Mouse (Mus musculus): ENCODE measurements around the gene Ak1.

Ak1 gene

DNA sequence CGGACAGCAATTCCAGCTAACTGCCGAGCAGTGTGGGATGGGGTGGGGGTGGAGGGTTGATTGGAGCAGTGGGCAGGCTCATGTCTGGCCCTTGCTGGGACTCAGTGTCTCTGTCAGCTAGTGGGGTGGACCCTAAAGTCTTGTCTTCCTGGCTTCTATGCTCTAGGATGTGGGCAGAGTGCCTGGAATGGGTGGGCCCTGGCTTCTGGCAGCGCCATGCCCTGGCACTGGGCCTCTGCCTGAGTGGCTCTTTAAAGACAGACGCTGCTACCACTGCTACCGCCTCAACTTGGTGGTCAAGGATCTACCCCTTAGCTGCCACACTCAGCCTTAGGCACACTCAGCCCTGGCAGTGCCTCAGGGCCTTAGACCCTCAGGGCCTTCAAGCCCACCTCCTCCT is 7.2 kb downstream of the Ak1 start:
- DNase-seq = peak; percentile 89 to 91

DNA sequence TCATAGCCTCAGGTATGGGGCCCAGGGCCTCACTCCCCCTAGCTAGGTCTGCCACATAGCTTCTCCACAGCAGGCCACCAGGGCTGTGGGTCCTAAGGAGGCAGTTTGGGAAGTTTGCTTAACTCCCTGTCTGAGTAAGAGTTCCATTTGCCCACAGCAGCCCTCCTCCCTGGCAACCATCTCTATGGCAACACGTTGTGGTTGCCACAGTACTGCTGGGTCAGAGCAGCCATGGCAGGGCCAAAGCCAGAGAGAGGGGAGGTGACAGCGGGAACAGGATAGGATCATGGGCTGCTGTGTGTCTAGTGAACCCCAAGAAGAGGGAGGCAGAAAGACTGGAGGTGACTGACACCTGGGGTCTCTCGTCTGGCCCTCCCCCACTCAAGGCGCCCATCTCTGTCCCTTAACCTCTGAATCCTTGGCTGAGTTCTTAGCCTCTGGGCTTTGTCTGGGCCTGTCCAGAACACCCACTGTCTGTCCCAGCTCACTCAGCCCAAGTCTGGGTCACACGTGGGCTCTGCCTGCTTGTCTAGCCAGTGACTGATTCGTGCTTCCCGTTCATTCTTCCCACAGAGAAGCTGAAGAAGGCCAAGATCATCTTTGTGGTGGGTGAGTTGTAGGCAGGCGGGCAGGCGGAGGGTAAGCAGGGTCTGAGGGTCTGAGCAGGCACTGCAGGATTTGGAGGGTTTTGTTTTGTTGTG is 7.9 kb downstream of the Ak1 start:
- DNase-seq = peak; percentile 76 to 82

- DNase-seq = no peak
Measured at GRCm38 (mm10) chr2:32630036-32630435, 8.5 kb downstream of the Ak1 start.

GRCm38 (mm10) chr2:32631046-32631445 is 9.5 kb downstream of the Ak1 start:
- DNase-seq = no peak

DNA sequence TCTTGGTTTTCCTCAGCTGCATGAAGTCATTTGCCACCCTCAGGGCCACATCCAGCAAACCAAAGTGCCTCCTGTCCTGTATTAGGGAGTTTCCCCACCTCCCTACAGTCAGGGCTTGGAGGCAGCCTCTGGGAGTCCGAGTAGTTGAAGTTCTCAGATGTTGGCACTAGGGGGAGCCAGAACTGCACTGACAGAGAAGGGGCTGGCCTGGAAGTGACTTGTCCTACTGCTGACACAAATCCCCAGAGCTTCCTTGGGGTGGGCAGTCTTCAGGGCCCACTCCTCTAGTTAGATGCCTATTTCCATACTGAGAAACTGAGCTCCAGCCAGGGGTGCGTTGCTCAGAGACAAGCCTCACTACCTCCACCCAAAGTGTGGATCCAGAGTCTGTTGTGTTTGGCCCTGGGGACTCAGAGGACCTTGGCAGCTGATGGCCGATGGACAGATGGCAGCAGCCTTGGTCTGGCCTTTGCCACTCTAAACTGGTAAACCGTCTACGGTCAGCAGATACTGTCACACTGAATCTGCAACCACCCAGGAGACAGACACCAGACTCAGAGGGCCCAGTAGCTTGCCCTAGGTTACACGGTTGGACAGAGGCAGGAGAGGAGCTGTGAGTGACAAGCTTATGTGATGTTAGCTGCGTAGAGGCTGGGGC is 10.3 kb downstream of the Ak1 start:
- DNase-seq = peak; percentile 76 to 84

GRCm38 (mm10) chr2:32633660-32634059 is 12.1 kb downstream of the Ak1 start:
- DNase-seq = peak; percentile 70 to 79

- DNase-seq = no peak
Measured at GRCm38 (mm10) chr2:32634277-32635105, 12.9 kb downstream of the Ak1 start.

DNA sequence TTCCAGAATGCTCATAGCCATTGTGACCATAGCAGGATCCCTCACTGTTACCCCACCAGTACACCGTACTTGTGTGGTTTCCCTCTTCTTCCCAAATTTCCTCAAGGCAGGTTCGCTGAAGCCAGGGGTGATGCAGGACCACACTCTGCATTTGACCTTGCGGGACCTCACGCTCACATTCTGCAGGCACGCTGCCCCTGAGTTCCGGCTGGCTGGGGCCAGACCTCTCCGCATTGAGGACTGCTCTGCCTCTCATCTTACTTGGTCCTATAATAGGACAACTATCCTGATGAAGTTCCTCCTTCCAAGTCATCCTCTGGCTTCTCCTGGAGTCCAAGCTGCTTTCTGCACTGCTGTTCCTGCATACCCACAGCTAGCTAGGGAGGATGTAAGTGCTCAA is 15.1 kb downstream of the Ak1 start:
- no peak for DNase-seq

GRCm38 (mm10) chr2:32637778-32638281 is 16.3 kb downstream of the Ak1 start:
- DNase-seq = peak; percentile 85 to 90

- DNase-seq = no peak
Measured at GRCm38 (mm10) chr2:32639632-32640031, 18.1 kb downstream of the Ak1 start.

GRCm38 (mm10) chr2:32640550-32641051 is 19.0 kb downstream of the Ak1 start:
- DNase-seq = no peak

DNA sequence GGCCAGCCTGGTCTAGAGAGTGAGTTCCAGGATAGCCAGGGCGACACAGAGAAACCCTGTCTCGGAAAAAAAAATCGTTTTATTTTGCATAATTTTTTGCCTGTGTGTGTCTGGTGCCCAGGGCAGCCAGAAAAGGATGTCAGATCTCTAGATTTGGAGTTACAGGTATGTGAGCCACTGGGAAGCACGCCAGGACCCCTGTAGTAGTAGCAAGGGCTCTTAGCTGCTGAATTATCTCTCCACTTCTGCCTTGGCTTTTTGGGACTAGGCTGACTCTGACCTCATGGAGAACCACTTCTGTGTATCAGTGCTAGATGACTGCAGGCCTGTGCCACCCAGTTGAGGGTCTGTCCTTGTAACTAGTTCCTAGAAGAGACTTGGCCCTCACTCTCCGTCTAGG is 20.3 kb downstream of the Ak1 start:
- DNase-seq = no peak

DNA sequence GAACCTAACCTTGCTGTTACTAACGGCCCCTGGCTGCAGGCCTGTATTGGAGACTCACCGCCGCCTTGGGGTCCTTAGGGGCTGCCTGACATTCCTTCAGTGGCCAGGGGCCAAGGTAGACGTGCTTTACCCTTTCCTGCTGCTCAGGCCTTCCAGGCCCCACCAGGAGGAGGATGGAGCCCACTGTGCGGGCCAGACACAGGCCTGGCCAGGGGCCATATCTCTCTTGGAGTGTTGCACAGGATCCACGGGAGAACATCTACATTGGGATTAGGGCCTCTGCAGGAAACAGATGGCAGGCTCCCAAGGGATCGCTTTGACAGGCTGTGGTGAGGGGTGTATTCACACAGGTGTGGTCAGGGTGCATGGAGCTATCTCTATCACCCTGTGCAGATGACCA is 21.3 kb downstream of the Ak1 start:
- no peak for DNase-seq

DNA sequence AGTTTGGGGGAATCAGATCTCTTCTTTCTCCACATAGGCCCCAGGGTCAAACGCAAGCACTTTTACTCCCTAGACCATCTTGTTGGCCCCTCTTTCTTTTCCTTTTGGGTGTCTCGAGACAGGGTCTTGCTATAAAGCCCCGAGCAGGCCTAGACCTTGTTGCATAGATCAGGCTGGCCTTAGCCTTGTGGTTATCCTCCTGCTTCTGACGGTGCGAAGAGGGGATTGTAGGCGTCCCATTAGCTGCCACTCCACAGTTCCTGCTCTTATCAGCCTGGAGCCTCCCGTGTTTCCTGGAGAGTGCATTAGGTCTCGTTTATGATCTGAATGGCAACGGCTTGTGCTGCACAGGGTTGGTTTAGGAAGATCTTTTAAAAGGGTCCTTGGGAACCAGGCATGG is 22.5 kb downstream of the Ak1 start:
- DNase-seq = no peak

- no peak for DNase-seq
Measured at GRCm38 (mm10) chr2:32644799-32645475, 23.4 kb downstream of the Ak1 start.

- DNase-seq = no peak
Measured at GRCm38 (mm10) chr2:32645647-32646046, 24.1 kb downstream of the Ak1 start.

DNA sequence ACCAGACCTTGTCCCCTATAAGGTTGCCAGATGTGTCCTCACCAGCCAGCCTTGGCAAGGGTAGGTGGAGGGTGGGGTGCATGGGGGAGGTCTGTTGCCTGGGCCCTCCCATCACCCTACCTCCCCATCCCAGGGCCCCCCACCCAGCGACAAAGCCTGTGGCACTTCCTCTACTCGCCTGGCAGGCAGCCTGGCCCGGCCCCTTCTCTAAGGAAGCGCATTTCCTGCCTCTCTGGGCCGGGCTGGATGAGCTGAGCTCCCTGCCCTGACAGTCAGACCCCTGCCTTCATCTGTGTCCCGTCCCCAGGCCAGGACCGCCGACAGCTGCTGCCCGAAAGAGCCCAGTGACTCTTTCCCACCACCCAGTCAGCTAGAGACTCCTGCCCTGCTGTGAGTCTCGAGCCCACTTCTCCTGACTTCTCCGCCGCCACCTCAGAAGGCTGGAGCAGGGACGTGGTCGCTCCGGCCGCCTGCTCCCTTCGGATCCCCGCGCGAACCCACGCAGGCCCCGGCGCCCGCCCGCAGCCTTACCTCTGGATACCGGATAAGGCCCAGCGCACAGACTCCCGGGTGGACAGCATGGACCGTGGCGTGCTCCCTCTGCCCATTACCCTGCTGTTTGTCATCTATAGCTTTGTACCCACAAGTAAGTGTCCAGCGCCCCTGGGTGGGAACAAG is 25.0 kb downstream of the Ak1 start, which contains the start of gene Eng:
Gene Eng, plus strand, starts transcription at position 217 of the 678 bp plus-strand sequence.
- DNase-seq = peak; percentile 86 to 91

GRCm38 (mm10) chr2:32647366-32647765 is 25.8 kb downstream of the Ak1 start:
- no peak for DNase-seq

DNA sequence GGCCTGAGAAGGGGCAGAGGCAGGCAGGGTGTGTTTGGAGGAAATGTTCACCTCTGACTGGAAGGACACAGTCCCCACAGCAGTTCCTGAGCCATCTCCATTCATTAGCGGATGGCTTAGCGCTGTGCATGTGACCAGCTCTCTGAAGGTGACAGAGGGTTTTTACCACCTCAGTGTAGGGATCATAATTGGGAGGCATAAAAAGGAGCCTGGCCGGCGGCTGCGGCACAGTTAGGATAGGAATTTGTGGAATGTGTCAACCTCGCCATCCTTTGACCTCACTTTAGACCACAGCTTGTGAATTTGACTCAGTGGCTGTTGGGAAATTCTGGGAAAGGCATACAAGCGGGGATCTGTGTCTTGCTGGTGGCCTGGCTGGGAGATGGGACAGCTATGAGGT is 32.2 kb downstream of the Ak1 start:
- no peak for DNase-seq

DNA sequence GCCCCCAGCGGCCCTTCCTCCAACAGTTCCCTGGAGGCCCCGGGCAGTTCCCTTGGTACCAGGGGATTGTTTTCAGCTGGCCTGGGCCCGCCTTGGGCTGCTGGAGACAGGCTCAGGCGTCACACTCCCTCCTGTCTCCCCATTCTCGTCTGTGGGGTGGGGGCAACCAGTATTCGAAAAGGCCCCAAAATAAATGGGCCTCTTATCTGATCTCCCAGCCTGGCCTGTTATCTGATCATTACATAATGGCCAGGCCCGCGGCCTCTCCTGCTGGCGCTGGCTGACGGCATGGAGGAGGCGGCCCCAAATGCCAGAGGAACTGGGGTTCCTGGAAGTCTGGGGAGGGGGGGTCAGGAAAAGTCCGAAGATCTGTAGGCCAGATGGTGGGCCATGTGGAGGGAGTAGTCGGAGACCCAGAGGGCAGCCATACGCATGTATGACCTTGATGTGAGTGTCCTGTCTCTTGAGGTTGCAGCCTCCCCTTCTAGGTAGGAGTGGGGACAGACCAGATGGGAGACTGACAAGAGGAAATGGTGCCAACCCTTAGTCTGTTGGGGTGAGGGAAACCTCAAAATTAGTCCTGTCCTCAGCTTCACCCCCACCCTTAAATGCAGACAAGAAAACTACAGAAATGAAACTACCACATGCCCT is 33.3 kb downstream of the Ak1 start:
- DNase-seq = peak; percentile 71 to 82

DNA sequence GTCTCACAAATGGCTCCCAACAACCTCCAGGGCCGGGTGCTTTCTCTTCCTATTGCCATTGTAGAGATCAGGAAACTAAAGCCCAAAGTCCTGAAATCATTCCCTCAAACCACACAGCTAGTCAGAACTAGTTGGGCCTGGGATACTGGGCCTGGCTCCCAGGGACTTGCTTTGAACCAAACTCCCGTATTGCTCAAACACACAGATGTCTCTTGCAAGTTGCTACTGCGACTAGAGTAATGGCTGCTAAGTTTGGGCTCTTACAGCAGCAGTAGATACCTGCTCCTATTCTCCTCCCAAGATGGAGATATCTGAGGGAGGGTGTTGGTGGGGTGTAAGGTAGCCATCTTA is 33.8 kb downstream of the Ak1 start:
- DNase-seq = no peak

DNA sequence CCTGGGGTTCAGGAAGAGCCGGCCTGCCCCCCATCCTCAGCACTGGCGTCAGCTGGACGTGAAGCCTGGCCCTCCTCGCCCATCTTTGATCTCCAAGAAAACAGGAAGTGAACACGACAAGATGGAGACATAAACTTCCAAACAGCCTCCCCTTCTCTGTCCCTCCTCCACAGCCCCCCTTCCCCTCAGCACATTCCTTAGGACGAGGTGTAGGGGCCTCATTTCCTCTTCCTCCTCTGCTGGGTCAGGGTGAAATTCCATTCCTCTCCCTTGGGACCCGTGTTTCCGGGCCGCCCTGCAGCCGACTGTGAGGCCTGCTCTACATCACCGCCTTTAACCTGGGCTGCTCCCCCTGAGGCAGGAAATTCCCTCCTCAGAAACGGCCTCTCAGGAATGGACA is 34.3 kb downstream of the Ak1 start:
- DNase-seq = peak; percentile 67 to 81
